Mouse (Mus musculus) embryo, embryonic 9.5 days (tissue): ENCODE measurements around the gene Creb1.
"Not testable (repeated sequence)": the region's sequence is repeated elsewhere in the genome, so short reads cannot be mapped to it uniquely, and the experiment has no call there.

Experiments used
- DNase-seq: peaks from one replicate; pipeline ENCODE4 v3.0.0-alpha.2; 2017; ENCODE audit errors: extremely low spot score

The Creb1 gene

GRCm38 (mm10) chr1:64538837-64539367, 6.5 kb downstream of the Creb1 start:
- DNase-seq = no peak

GRCm38 (mm10) chr1:64543750-64544149, 11.3 kb downstream of the Creb1 start:
- no peak for DNase-seq

- DNase-seq = no peak
Measured at GRCm38 (mm10) chr1:64546070-64546469, 13.6 kb downstream of the Creb1 start.

- DNase-seq = no peak
Measured at GRCm38 (mm10) chr1:64549380-64549779, 16.9 kb downstream of the Creb1 start.

- no peak for DNase-seq
Measured at GRCm38 (mm10) chr1:64551908-64552307, 19.5 kb downstream of the Creb1 start.

- DNase-seq = no peak
Measured at GRCm38 (mm10) chr1:64560105-64560504, 27.7 kb downstream of the Creb1 start.

- no peak for DNase-seq
Measured at GRCm38 (mm10) chr1:64568206-64568605, 35.8 kb downstream of the Creb1 start.

- no peak for DNase-seq
Measured at GRCm38 (mm10) chr1:64576022-64576421, 43.6 kb downstream of the Creb1 start.

GRCm38 (mm10) chr1:64576732-64577131, 44.3 kb downstream of the Creb1 start:
- DNase-seq = no peak

GRCm38 (mm10) chr1:64577911-64578310, 45.5 kb downstream of the Creb1 start:
- DNase-seq = not testable (repeated sequence)

- no peak for DNase-seq
Measured at GRCm38 (mm10) chr1:64578801-64579200, 46.4 kb downstream of the Creb1 start.

GRCm38 (mm10) chr1:64598926-64599325, 66.5 kb downstream of the Creb1 start:
- DNase-seq = no peak

- DNase-seq = no peak
Measured at GRCm38 (mm10) chr1:64600413-64601077, 68.1 kb downstream of the Creb1 start.

GRCm38 (mm10) chr1:64601242-64601842, 68.9 kb downstream of the Creb1 start:
- DNase-seq = no peak

GRCm38 (mm10) chr1:64603381-64603780, 70.9 kb downstream of the Creb1 start:
- no peak for DNase-seq

- no peak for DNase-seq
Measured at GRCm38 (mm10) chr1:64609145-64609544, 76.7 kb downstream of the Creb1 start.

- no peak for DNase-seq
Measured at GRCm38 (mm10) chr1:64609976-64610375, 77.5 kb downstream of the Creb1 start.

GRCm38 (mm10) chr1:64614311-64614710, 81.9 kb downstream of the Creb1 start:
- DNase-seq = no peak

- no peak for DNase-seq
Measured at GRCm38 (mm10) chr1:64614801-64615345, 82.4 kb downstream of the Creb1 start.

- no peak for DNase-seq
Measured at GRCm38 (mm10) chr1:64615531-64615991, 83.1 kb downstream of the Creb1 start.

- DNase-seq = no peak
Measured at GRCm38 (mm10) chr1:64616076-64616475, 83.6 kb downstream of the Creb1 start.

- no peak for DNase-seq
Measured at GRCm38 (mm10) chr1:64616531-64616880, 84.1 kb downstream of the Creb1 start.
